Mouse (Mus musculus) kidney, adult 11 months (tissue): ENCODE data around the gene Ddx47.

Source experiments
- DNase-seq: peaks from one replicate; pipeline ENCODE4 v3.0.0; 2022

Ddx47 gene

DNA sequence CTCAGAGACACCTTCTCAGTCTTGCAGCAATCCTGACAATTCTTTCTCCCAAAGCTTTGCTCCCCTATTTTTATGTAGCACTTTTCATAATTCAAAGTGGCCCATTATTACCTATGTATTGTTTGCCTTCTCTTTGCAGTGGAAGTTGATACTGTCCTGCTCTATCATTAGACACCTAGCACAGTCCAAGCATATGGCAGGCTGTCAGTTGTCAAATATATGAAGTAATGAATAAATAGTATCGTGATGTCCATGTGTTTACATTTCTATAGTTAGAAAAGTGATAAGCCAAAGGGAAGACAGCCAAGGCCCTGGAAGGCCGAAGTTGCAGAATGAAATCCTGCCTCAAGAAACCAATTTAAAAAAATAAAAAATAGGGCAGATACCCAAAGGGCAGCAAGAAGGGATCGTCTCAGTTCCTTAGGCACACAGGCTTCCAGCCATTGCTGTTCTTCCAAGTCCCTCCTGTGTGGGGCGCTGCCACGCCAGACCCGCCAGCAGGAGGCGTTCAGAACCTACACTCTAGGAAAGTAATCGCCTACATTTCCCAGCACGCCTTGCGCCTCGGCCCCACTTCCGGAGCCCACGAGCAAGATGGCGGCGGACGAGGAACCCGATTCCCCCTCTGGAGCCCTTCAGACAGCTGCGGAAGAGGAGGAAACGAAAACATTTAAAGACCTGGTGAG is at the start of gene Ddx47:
Ddx47 (plus strand) TSS at position 565 of the 686 bp plus-strand sequence.
- peak; percentile 93 for DNase-seq

DNA sequence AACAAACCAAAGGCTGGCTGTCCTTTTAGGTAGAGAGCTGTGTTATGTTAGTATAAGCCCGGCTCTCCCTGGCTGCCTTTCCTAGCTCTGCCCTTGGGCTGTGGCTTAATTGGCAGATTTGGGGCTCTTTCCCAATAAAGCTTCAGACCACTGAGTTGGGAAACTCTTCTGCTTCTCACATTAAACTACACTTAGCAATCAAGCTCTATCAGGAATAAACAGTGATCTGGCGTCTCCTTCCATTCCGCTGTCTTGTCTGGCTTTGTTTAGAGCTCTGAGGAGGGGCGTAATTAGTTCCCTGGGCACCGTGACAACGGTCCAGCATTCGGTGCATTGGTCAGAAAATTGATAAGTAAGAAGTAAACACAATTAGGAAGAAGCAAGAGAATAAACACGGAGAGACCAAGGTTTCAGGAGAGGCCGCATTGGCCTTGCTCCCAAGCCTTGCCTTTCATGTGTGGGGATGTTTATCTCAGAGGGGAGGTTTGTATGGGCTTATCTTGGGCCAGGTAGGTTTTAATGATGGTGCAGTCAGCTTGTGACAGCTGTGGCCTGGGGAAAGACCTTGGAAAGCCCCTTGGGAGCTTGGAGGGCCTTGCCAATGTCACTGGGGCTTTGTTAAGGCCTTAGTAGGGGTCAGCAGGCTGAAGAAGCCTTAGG is 49.4 kb upstream of the Ddx47 start:
- no peak for DNase-seq

DNA sequence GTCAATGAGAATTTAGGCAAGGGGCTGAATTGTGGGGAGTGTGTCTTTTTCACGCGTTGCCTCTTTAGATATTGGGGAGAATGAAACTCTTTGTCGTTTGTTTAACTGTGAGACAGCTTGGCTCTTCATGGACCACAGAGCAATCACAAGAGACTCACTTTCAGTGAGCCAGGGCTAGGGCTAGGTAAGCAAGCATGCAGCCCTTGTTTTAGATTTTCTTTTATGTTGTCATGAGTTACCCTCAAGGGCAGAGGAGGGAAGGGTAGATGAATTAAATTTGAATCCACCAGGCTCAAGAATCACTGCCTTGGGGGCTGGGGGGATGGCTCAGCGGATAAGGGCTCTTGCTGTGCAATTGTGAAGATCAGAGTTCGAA is 48.9 kb upstream of the Ddx47 start:
- no peak for DNase-seq

GRCm38 (mm10) chr6:134963910-134964309 is 47.5 kb upstream of the Ddx47 start:
- no peak for DNase-seq

DNA sequence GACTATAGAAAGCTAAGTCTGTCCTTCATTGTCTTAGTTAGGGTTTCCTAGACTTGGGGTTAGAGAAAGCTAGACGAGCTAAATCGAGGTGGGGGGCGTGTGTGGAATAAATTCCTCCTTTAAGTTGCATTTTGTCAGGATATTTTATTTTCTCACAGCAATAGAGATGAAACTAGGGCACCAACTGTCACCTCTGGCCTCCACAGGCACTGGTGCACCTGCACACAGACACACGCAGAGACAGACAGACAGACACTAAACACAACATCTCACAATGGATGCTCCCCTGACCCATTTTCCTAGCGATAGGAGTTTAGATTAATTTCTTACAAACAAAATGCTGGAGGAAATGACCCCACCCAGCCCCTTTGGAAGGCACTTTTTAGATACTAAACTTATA is 44.7 kb upstream of the Ddx47 start:
- DNase-seq, result no peak

GRCm38 (mm10) chr6:134968326-134968725 is 43.1 kb upstream of the Ddx47 start:
- no peak for DNase-seq

GRCm38 (mm10) chr6:134969498-134969897 is 41.9 kb upstream of the Ddx47 start:
- no peak for DNase-seq

- DNase-seq, result no peak
Measured at GRCm38 (mm10) chr6:134972096-134972495, 39.3 kb upstream of the Ddx47 start.

DNA sequence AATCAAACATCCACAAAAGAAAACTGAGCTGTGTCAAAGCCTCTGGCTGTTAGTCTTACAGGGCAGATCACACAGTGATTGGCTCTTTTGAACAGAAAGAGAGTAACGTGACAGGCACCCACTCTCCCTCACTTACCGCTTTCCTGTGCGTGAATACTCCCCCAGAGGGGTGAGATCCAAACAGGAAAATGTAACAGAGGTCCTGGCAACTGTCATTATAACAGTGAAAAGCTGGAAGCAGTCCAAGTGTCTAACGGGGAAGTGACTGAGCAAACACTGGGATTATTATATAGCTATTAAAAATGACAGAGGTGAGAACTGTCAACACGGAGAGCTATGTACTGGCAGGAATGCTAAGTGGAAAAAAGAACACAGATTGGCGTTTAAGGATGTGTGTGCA is 34.8 kb upstream of the Ddx47 start:
- DNase-seq, result no peak

- DNase-seq, result peak; percentile 56
Measured at GRCm38 (mm10) chr6:134981231-134982062, 30.0 kb upstream of the Ddx47 start, which contains the start of gene Apold1. Apold1 (plus strand) TSS chr6:134981718.

DNA sequence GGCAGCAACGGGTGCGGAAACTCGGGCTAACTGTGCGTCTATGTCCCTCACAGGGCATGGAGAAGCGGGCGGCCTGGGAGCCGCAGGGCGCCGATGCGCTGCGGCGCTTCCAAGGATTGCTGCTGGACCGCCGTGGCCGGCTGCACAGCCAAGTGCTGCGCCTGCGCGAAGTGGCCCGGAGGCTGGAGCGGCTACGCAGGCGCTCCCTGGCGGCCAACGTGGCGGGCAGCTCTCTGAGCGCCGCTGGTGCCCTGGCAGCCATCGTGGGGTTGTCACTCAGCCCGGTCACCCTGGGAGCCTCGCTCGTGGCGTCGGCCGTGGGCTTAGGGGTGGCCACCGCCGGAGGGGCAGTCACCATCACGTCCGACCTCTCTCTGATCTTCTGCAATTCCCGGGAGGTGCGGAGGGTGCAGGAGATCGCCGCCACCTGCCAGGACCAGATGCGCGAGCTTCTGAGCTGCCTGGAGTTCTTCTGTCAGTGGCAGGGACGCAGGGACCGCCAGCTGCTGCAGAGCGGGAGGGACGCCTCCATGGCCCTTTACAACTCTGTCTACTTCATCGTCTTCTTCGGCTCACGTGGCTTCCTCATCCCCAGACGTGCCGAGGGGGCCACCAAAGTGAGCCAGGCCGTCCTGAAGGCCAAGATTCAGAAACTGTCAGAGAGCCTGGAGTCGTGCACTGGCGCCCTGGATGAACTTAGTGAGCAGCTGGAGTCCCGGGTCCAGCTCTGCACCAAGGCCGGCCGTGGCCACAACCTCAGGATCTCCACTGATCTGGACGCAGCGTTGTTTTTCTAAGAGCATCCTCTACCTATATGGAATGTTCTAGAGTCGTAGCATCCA is 27.7 kb upstream of the Ddx47 start:
- peak; percentile 87 for DNase-seq

DNA sequence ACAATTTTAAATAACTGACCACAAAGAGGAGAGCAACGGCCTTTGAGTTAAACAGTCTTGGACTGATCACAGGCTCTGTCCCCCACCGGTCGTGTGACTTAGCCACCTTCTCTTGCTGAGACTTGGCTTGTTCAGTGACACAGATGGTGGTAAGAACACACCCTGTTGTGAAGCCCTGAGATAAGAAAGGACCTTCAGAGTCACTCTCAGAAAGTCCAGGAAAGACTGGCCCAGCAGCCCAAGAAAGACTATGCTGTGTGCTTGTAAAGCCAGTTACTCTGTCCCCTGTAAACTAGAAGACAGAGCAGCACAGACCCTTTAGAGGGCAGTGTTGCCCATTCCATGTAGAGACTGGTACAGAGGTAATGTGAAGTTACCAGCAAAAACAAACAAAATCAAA is 26.7 kb upstream of the Ddx47 start:
- DNase-seq, result no peak

DNA sequence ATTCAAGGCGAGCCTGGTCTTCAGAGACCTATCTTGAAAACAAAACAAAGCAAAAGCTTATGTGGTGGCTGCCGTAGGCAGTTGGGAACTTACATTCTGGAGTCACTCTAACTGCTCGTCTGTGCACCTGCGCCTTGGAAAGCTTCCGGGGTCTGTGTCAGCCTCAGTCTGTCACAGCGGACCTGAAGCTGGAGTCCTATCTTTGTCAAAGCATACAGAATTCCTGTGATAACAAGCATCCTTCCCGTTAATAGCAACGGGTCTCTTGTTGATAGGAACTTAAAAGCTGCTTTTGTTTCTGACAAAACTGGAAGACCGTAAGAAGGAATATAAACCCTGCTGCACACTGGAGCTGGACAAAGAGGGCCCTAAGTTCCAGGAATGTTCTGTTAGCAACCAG is 23.0 kb upstream of the Ddx47 start:
- DNase-seq, result no peak

DNA sequence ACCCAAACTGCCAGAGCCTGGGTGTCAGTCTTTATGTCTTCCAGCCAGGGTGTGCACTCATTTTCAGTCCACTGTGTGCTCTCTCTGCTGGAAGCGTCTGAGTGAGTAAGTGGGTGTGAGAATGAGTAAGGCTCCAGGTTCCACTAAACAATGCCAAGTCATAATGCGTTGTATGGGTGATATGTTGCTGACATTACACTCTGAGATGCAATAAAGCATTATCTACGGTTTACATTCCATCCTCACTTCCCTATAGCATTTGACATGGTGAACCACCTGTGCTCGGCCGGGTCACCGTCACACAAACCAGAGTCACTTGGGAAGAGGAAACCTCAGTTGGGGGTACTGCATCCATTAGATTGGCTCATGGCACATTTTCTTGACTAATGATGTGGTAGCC is 20.7 kb upstream of the Ddx47 start:
- no peak for DNase-seq

- no peak for DNase-seq
Measured at GRCm38 (mm10) chr6:134994031-134994651, 17.3 kb upstream of the Ddx47 start.

GRCm38 (mm10) chr6:134994985-134995384 is 16.4 kb upstream of the Ddx47 start:
- DNase-seq, result no peak

GRCm38 (mm10) chr6:134996918-134997317 is 14.5 kb upstream of the Ddx47 start:
- DNase-seq, result no peak

DNA sequence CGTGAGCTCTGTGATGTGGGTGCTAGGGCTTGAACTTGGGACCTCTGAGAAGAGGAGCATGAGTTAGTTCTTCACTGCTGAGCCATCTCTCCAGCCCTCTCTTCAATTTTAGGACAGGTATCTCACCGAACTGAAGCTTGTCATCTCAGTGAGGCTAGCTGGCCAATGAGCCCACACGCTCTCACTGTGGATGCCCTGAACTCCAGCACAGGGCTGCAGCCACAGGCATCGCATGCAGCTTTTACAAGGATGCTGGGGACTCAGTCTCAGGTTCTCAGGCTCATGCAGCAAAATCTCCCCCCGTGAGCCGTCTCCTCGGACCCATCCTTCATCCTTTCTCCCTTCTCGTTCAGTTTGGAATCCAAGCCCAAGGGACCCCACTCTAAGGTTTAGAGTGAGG is 13.3 kb upstream of the Ddx47 start:
- no peak for DNase-seq

- DNase-seq, result no peak
Measured at GRCm38 (mm10) chr6:134998781-134999180, 12.6 kb upstream of the Ddx47 start.

- no peak for DNase-seq
Measured at GRCm38 (mm10) chr6:135000272-135000671, 11.1 kb upstream of the Ddx47 start.

DNA sequence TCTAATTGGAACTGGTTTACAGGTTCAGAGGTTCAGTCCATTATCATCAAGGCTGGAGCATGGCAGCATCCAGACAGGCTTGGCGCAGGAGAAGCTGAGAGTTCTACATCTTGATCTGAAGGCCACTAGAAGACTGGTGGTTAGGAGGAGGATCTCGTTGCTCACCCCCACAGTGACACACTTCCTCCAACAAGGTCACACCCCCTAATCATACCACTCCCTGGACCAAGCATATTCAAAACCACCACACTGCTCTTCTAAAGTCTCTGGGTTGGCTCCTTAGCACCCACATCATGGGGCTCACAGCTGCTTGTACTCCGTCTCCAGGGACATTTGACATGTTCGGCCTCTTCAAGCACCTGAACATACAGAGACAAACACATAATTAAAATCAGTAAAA is 9.4 kb upstream of the Ddx47 start:
- no peak for DNase-seq

DNA sequence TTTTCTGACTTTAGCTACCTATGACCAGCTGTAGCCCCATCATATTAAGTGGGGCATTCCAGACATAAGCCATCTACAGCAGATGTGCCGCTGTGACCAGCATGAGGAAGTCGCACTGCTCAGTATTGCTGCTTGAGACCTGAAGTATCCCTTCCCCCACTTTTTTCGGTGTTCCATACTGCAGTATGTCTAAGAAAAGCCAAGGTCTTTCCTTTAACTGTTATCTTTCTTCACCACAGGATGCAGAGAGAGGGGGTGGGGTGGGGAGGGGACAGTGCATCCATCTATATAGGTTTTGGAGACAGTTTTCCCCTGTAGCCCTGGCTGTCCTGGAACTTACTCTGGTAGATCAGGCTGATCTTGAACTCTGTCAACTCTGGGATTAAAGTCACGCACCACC is 5.0 kb upstream of the Ddx47 start:
- DNase-seq, result no peak

DNA sequence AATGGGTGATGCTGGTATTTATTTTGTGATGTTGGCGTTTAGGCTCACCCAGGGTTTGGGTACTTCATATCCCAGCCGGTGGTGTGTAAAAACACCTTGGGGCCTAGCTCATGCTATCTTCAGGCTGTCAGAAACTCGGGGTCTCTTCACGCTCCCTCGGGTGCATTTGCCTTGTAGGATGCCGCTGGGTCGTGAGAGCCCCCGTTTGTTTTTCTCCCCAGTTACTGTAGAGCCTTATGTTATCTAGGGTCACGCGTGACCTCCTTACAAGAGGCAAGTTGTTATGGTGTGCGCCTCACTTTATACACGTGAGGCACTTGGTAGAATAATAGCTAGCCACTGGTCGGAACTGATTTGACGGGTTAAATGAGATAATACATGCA is 313 bp downstream of the Ddx47 start:
- DNase-seq, result no peak
